Mouse (Mus musculus) right cerebral cortex, postnatal 25 days (tissue): ENCODE data around the gene Trmt112.
A peak's percentile ranks its signal among the peaks of the same experiment; 100 is the strongest.
"Not testable (repeated sequence)": the region's sequence is repeated elsewhere in the genome, so short reads cannot be mapped to it uniquely, and the experiment has no call there.

Source experiments
- DNase-seq: peaks from one replicate; pipeline ENCODE4 v3.0.0; 2022

Trmt112 gene

GRCm38 (mm10) chr19:6910306-6910705 is 808 bp downstream of the Trmt112 start:
- DNase-seq = not testable (repeated sequence)

DNA sequence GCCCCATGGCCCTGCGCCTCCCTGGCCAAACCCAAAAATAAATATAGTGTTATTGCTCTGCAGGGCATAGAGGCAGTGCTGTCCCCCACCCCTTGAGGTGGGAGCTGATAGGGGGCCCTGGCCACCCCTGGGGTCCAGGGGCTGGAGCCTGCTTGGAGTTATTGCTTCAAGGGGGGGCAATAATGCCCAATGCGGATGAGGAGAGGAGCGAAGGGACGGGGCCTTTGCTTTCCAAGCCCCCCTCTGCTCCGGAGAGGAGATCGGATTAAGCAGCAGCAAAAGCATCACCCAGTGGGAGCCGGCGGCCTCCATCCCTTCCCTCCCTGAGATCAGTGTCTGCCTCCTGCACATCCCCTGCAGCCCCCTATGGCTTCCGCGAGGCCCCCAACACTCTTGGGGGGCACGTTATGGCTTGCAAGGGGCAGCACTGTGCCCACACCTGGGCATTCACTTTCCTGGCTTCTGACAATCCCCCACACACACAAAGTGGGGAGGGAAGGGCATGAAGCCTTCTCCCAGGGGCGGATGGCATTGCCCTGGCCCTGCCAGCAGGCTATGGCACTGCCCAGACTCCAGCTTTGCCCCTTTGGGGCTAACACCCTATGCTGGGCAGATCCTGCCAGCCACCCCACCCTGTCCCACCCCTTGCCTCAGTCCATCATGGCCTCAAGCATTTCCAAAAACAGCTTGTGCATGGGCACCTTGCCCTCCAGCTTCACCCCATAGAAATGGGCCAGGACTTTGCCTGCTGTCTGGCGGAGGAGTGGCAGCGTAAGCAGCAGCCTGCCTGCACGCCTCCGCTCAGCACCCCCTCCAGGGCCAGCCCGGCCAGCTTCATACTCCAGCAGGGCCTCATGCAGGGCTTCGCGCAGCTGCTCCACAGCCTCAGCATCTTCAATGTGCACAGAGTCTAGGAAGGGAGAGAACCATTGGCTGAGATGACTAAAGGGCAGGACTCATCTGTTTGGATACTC is 1.9 kb downstream of the Trmt112 start:
- no peak for DNase-seq

- DNase-seq = peak; percentile 2
Observed at GRCm38 (mm10) chr19:6912205-6912970, 2.9 kb downstream of the Trmt112 start.

- peak; percentile 2 for DNase-seq
Observed at GRCm38 (mm10) chr19:6913036-6913435, 3.5 kb downstream of the Trmt112 start.

DNA sequence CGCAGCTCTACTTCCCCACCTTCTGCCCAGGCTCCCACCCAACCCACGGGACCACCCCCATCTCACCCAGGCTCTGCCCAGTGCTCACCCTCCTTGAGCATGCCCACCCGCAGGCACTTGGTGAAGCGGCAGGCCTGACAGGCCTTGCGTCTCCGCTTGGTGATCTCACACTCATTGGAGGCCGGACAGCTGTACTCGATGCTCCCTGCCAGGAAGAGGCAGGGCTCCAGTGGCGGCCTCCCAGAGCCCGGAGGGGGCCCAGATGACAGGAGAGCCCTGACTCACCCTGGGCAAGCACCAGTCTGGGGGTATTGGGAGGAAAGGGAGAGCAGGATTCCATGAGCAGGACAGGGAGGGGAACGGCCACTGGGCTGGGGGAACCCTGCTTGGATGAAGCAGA is 4.5 kb downstream of the Trmt112 start:
- peak; percentile 3 for DNase-seq

DNA sequence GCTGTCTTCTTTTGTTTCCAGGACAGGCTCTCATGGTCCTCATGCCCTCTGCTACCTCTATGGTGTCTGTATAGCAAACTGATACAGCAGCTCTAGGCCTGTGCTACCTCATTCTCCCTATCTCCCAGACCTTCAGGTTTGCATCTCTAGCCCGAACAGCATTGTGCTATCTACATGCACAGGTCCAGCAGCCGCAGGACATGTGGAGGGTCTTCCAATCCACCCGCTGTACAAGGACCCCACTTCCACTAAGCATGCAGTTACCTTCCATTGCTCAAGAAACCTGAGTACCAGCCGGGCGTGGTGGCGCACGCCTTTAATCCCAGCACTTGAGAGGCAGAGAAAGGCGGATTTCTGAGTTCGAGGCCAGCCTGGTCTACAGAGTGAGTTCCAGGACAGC is 5.0 kb downstream of the Trmt112 start:
- DNase-seq = peak; percentile 3

- DNase-seq = peak; percentile 2
Observed at GRCm38 (mm10) chr19:6915276-6915675, 5.8 kb downstream of the Trmt112 start.

DNA sequence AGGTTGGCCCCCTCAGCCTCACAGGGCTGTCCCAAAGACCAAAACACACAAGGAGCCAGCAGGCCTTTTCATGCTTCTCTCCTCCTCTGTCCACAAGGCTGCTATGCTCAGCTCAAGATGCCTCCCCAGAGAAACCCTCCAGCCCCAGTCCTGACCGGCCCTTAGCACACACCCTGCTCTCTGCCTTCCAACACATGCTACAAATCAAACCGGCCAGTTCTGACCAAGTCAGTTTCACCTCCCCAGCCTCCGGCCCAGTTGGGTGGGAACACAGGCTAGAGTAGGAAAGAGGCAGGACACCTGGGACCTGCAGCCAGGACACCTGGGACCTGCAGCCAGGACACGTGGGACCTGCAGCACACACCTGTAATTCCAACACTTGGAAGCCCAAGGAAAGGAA is 7.0 kb downstream of the Trmt112 start:
- no peak for DNase-seq

DNA sequence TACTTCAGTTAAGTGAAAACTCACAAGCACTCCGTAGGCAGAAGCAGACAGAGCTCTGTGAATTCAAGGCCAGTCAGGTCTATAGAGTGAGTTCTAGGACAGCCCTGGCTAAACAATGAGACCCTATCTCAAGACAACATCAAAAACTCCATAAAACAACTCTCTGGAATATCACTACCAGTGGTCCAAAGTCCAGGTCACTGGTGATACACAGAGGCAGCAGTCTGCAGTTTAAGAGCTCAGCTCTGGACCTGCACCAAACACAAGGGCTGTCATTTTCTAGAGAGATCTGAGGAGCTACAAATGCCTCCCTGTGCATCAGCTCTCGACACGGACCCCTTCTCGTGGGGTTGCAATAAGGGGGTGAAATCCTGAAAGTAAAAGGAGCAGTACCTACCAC is 8.8 kb downstream of the Trmt112 start:
- no peak for DNase-seq

- no peak for DNase-seq
Observed at GRCm38 (mm10) chr19:6919431-6919830, 9.9 kb downstream of the Trmt112 start.

GRCm38 (mm10) chr19:6919876-6920740 is 10.6 kb downstream of the Trmt112 start:
- DNase-seq = no peak

GRCm38 (mm10) chr19:6920741-6921636 is 11.5 kb downstream of the Trmt112 start:
- DNase-seq = no peak

- peak; percentile 100 for DNase-seq
Observed at GRCm38 (mm10) chr19:6921647-6922567, 12.4 kb downstream of the Trmt112 start, which contains the start of gene Esrra. Gene Esrra (minus strand): TSS chr19:6921813.

DNA sequence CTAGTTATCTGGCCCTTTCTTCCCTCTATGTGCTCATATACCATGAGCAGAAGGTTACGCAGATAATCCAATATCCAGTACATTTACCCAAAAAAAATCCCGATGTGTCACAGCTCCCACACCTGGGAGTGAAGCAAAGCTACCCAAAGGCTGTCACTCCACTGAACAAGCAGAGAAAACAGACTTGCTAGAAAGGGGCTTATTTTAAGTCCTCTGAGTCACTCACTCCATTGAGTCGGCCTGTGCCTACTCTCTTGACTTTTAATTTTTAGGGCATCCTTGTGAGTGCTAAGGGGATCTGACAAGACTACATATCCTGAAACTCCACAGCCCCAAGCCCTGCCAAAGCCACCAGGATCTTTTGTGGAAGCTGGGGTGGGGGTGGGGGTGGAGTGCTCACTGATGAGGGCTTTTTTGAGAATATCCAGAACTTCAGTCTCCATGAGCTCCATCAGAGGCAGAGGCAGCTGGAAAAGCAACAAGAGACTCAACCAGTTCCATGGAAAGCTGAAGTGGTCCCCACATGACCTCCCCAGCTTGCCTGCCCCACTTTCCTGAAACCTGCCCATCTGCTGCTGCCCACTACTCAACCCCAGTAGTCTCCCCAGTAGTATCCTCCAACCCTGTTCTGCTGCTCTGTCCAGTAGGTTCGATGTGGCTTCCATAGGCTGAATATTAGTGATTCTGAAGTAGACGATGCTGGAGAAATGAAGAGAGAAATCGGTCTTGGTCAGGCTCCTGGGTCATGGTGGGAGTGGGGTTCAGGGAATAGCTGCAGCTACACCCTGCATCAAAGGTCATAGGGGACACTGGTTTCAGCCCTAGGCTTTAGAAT is 13.6 kb downstream of the Trmt112 start:
- DNase-seq = no peak

GRCm38 (mm10) chr19:6924461-6925306 is 15.2 kb downstream of the Trmt112 start:
- DNase-seq = peak; percentile 80

DNA sequence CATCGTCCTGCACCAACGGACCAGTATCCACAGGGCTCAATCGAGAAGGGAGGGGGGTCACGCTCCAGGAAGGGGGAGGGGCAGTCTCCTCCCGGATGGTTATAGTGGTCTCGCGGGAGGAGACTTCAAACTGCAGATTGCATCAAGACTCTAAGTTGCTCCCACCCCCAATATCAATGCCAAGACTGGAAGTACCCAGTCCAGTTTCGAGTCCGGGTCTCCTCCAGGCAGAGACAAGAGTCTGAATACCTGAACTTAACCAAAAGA is 15.7 kb downstream of the Trmt112 start, which contains the start of gene Catsperz:
Gene Catsperz, minus strand, starts transcription at position 74 of the 267 bp plus-strand sequence.
- no peak for DNase-seq

- DNase-seq = no peak
Observed at GRCm38 (mm10) chr19:6925611-6926329, 16.3 kb downstream of the Trmt112 start.
